Mouse (Mus musculus) testis, postnatal 10 days (tissue): ENCODE results near the gene Ccdc7b.
"Not testable (repeated sequence)": the region's sequence is repeated elsewhere in the genome, so short reads cannot be mapped to it uniquely, and the experiment has no call there.

Experiments used
- DNase-seq: peaks from one replicate; pipeline ENCODE4 v3.0.0; 2021; ENCODE audit warnings: low spot score

Ccdc7b gene

DNA sequence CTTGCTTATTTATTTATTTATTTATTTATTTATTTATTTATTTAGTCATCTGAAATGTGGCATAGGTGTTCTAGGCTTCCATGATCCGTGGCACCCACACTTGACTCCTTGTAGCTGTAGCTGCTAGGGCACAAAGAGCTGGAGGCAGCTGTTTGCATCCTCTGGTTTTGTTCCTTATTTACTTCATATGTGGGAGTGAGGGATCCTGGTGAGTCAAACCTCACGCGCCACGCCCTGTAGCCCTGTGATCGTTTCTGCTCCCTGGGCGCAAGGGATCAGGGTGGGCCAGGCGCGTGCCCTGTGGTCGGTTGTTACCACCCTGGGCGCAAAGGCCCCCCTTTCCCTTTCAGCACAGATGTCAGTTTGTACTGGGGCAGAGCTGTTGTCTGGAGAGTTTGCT is at the start of gene Ccdc7b:
Gene Ccdc7b, plus strand, starts transcription at position 301 of the 400 bp plus-strand sequence.
- DNase-seq, result not testable (repeated sequence)

DNA sequence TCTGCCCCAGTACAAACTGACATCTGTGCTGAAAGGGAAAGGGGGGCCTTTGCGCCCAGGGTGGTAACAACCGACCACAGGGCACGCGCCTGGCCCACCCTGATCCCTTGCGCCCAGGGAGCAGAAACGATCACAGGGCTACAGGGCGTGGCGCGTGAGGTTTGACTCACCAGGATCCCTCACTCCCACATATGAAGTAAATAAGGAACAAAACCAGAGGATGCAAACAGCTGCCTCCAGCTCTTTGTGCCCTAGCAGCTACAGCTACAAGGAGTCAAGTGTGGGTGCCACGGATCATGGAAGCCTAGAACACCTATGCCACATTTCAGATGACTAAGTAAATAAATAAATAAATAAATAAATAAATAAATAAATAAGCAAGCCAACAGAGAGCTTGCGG is 1.5 kb upstream of the Ccdc7b start, which contains the start of gene Ccdc7a:
Gene Ccdc7a, minus strand, starts transcription at position 101 of the 400 bp plus-strand sequence.
- DNase-seq, result not testable (repeated sequence)

DNA sequence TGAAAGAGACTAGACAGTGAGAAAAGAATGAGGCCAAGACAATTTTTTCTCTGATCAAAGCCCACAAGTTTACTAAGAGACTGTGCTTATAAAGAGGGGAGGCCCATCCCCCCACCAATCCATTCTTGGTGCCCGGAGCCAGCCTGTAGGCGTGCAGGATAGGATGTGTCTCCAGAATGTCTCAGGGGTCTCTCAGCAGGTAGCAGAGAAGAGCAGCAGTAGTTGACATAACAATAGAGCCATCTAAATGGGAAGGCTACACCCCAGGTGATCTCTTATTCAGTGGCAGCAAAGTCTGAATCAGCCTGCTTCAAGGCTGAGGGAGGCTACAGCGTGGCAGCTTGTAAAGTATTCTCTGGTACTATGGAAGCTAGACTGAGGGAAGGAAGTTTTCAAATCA is 48.8 kb downstream of the Ccdc7b start:
- not testable (repeated sequence) for DNase-seq

DNA sequence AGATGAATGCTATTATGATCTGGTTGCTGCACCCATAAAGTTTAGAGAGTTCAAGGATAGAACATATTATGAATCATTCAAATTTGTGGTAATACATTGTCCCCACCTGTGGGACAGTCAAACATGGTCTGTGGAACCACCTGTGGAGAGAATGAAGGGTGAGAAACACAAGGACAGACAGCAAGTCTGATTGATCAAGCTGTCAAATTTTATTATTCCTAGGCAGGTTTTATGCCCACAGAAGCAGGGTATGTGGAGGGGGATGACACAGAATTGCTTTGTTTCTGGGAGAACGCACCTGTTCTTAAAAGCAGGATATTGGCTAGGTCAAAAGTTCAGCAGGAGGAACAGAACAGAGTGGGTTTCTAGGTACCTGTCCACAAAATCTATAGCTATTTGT is 64.6 kb downstream of the Ccdc7b start, which contains the start of gene Gm10999:
Gene Gm10999, minus strand, starts transcription at position 101 of the 400 bp plus-strand sequence.
- DNase-seq, result no peak

- no peak for DNase-seq
Observed at GRCm38 (mm10) chr8:129133475-129133874, 66.5 kb downstream of the Ccdc7b start.
